Mouse (Mus musculus) CD4-positive, CD25-positive, alpha-beta regulatory T cell, adult 4 months (primary cell): ENCODE data around the gene Ptrh2. TPM values are rescaled to one million over a fixed set of nuclear protein-coding genes. Genes with fewer than 3 reads are reported as not detected.

Source experiments
- ATAC-seq: one replicate; pipeline ENCODE4 v1.8.0; 2017
- polyA plus RNA-seq, 2 experiments: library from polyadenylated mRNA; unstranded; fragments of 100-300 nt; shearing (Covaris generic); gene quantifications; one replicate each; pipeline ENCODE4 v1.2.1; 2017

The Ptrh2 gene
- polyA plus RNA-seq: 10 to 100 TPM in 1 of 2 experiments, 1 to 10 TPM in 1; 9.8 to 10.7 TPM

DNA sequence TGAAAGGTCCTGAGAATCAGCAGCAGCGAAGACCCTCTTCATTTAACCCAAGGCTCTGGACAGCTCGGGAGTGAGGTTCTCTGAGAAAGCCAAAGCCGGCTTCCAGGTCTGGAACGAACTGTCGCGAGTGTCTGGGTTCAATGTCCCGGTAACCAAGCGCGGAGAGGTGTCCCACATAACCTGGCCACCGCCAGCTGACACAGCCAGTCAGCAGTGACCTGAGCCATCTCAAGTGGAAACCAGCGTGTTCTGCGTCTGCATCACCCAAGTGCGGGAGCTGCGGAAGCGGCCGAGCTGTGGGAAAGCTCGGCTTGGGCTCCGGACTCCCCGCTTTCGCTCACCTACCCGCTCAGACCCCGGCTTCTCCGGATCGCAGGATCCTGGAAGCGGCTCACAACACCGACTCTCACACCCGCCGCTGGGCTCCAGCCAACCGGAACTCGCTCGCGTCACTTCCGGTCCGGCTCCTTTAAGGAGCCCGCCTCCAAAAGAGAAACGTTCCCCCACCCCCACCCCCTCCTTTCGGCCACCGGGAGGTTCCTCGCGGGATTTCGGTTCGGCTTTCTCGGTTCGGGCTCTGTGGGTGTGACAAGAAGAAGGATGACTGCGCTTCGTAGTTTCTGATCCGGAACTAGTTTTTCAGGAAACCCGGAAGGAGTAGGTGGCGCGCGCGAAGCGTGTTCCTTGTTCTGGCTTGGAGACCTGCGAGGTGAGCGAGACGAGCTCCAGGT lies at the start of gene Ptrh2, which contains the start of gene Vmp1:
Gene Ptrh2, plus strand, starts transcription at position 591 of the 731 bp plus-strand sequence.
Gene Vmp1, minus strand, starts transcription at position 442 of the 731 bp plus-strand sequence.
- peak; percentile 91 for ATAC-seq

- no peak for ATAC-seq
These were observed 49.4 kb upstream of the Ptrh2 start for GRCm38 (mm10) chr11:86634396-86634795.

GRCm38 (mm10) chr11:86637697-86638096 lies 46.1 kb upstream of the Ptrh2 start:
- ATAC-seq: no peak

DNA sequence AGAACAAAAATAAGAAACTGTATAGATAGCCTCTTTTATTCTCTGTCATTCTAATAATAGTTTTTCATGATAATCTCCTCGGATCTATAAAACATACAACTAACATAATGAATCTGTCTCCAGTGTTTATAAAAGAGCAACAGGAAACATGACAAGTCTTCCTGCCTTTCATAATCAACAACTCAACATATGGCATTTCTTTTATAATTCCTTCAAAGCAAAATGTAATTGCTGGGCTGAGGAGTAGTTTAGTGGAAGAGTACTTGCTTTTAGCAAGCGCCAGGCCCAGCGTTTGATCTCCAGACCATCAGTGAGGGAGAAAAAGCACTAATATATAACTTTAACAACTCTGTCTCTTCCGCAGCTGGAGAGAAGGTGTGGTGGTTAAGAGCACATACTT lies 42.1 kb upstream of the Ptrh2 start:
- no peak for ATAC-seq

GRCm38 (mm10) chr11:86644553-86644952 lies 39.2 kb upstream of the Ptrh2 start:
- no peak for ATAC-seq

DNA sequence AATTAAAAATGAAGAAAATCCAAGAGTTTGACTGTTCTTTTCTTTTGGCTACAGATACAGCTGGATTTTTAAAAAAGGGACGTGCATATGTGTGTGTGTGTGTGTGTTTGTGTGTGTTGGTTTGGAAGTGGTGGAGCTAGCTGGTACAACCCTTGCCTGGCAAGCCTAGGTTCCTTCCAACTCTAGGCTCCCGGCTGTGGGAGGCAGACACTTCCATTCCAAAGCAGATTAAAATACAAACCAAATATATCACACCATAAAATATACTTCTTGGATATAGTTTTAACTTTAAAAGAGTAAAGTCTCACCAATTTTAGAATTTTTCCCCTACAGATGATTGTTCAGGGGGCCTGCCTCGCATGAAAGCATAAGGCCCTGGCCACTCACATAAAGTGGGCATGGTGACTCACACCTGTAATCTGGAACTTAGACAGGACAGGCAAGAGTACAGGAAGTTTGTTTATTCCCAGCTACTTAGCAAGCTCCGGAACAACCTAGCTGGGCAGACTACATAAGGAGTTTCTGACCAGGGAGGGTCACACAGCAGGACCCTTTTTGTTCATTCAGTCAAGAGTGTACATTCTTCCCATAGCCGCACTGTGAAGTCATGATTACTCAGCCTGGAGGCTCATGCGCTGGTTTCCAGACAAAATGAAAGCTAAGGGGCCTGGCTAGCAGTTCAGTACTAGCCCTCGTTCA lies 37.5 kb upstream of the Ptrh2 start:
- no peak for ATAC-seq

DNA sequence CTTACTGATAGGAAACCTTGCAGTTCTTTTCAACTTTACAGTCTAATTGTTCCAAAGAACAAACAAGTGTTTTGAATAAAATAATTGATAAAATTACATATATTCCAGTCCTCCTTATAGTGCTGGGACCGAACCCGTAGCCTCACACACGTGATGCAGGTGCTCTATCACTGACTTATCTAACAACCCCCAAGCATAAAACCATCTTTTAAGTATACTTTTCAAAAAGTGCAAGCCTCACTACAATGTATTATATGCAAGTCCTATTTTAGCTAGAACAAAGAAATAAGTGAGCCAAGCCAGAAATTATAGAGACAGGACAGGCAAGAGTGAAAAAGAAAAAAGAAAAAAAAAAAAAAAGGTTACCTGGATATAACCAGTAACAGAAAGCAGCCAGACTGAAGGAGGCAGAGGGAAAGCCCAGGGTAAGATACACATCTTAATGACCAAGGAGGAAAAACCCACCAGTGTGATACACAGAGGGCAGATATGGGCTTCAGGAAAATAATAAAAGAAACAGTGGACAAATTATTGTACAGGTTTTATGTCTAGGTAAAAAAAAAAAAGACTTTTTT lies 36.8 kb upstream of the Ptrh2 start:
- no peak for ATAC-seq

GRCm38 (mm10) chr11:86647706-86648447 lies 35.9 kb upstream of the Ptrh2 start:
- ATAC-seq: no peak

- ATAC-seq: no peak
These were observed 34.2 kb upstream of the Ptrh2 start for GRCm38 (mm10) chr11:86649542-86649941.

GRCm38 (mm10) chr11:86650676-86651075 lies 33.1 kb upstream of the Ptrh2 start:
- ATAC-seq: no peak

- ATAC-seq: peak; percentile 75
These were observed 31.2 kb upstream of the Ptrh2 start for GRCm38 (mm10) chr11:86652578-86652979.

- peak; percentile 67 for ATAC-seq
These were observed 30.3 kb upstream of the Ptrh2 start for GRCm38 (mm10) chr11:86653446-86653845.

GRCm38 (mm10) chr11:86654096-86654495 lies 29.7 kb upstream of the Ptrh2 start:
- no peak for ATAC-seq

- peak; percentile 21 for ATAC-seq
These were observed 28.1 kb upstream of the Ptrh2 start for GRCm38 (mm10) chr11:86655671-86656070.

GRCm38 (mm10) chr11:86656849-86657567 lies 26.8 kb upstream of the Ptrh2 start:
- ATAC-seq: no peak

DNA sequence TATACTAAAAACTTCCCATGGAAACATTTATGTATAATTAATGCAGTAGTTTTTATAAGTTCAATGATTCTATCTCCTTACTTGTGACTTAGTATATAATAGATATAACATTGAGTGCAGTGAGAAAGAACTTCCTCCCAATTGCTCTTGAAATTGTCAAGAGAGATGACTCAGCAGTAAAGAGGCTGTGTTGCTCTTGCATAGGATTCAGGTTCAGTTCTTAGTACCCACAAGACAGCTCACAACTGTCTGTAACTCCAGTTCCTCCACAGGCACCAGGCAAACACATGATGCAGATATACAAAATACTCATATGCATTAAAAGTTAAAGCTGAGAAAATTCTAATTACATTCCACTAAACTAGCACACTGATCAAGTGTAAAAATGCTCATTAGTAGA lies 25.9 kb upstream of the Ptrh2 start:
- ATAC-seq: no peak

DNA sequence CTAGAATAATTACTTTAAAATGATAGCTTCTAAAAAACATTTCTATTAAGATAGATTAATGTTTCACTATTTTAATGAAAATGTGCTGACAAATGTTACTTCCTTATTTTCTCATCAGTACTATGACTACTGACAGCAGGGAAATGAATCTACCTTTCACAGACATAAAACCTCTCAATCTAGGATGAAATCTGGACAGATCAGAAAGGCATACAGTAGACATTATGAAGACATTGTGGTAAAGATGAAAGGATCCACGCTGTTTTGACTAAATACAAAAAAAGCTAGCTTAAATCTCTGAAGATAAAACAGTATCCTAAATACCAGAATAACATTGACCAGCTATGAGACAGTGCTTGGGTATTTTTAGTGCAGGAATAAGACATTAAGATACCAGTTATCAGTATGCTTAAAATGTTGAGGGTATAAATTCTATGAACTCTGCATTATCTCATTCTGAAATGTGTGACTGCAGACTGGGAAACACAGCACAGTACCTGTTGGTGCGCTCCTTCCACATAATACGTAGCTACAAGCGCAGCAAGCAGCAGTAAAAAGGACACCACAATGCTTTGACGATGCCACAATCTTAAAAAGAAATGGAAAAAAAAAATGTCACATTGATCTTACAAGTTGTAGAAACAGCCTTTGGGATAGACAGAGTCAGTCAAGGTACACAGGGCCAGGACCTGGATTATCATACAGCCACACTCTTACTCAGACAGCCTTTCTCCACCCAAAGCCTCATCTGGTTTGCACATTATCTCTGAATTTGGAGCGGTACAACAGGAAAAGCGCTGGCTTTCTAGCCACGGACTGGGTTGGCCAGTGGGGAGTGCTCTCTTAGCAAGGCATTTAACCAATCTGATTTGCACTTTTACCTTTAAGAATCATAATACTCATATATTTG lies 20.5 kb upstream of the Ptrh2 start:
- no peak for ATAC-seq

DNA sequence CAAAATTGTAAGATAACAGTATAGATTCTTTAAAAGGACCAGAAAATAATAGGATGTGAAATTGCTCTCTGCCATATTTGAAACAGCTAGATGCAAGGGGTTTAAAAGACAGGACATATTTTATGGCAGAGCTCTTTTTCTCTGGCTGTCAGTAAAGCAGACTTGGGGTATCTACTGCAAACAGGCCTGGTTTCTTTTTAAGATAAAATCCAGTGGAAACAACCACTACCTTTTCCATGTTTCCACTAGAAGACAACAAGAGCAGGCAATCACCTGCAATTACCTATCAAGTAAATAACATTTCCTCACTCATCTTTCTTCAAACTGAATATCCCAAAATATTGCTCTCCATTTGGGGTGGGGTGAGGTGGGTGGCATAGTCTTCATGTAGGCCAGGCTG lies 19.8 kb upstream of the Ptrh2 start:
- ATAC-seq: no peak

DNA sequence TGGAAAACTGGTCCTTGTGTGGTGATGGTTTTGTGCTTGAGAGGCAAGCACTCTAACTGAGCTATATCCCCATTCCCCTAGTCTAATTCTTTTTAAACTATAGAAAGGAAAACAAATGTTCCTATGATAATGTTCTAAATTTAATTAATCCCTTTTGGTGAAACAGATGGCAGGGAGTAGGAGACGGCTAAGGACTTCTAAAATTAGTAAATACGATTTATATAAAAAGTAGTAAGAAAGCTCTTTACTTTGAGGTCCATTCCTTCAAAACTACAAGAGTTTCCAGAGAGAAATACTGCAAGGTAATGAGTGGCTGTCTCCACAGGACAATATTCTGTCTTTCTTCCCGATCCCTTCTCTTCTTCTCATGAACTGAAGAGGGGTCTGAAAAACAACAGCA lies 19.4 kb upstream of the Ptrh2 start:
- no peak for ATAC-seq

DNA sequence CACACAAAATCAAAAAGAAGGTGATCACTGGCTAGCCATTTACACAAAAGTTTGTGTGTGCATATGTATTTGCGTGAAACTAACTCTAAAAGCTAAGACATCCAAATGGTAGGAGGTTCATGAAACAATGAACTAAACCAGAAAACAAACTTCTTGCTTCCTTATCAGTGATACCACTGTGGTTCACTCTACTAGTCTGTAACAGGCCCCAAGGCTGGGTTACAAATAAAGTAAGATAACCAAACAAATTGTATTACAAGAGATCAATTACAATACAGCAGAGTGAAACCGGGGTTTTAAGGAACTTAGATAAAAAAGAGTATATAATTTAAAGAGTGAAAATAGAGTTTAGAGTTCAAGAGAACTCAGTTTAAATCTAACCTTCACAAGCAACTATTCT lies 16.2 kb upstream of the Ptrh2 start:
- no peak for ATAC-seq

DNA sequence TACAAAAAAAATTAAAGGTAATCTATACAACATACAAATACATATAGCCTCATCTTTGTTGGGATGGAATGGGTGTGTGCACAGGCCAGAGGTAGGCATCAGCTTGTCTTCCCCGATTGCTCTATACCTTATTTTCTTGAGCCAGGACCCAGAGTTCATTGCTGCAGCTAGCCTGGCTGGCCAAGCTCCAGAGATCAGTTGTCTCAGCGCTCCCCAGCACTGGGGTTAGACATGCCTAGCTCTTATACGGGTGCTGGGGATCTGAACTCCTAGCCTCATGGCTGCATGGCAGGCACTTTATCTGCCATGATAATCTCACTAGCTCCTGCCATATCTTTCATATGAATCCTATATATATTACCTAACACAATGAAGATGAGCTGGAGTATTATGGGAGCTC lies 15.6 kb upstream of the Ptrh2 start:
- no peak for ATAC-seq
